Mouse (Mus musculus) limb, embryonic 12.5 days (tissue): ENCODE measurements around the gene Cd244a. TPM values are rescaled to one million over a fixed set of nuclear protein-coding genes. Genes with fewer than 3 reads are reported as not detected.

Experiments
- ATAC-seq: fragments of 200-750 bp; cut with Nextera tagmentation; 2 replicates; pipeline ENCODE4 v1.8.0; 2017; ENCODE audit warnings: low read depth, moderate TSS enrichment; ENCODE audit not compliant: insufficient number of reproducible peaks, insufficient read depth, low FRiP score, low TSS enrichment
- H3K27ac ChIP-seq: fragments of 300-500 bp; sonication (generic); 2 replicates; pipeline ENCODE4 v1.5.1; 2016; ENCODE audit warnings: mild to moderate bottlenecking, moderate library complexity
- H3K27me3 ChIP-seq: fragments of 300-500 bp; sonication (generic); 2 replicates; pipeline ENCODE4 v1.6.1; 2016; ENCODE audit warnings: mild to moderate bottlenecking, moderate library complexity
- H3K36me3 ChIP-seq: fragments of 300-500 bp; sonication (generic); 2 replicates; pipeline ENCODE4 v1.6.1; 2016; ENCODE audit warnings: mild to moderate bottlenecking, moderate library complexity
- H3K4me1 ChIP-seq: fragments of 300-500 bp; sonication (generic); replicated peaks from 2 replicates; pipeline ENCODE4 v1.6.1; 2016
- H3K4me2 ChIP-seq: fragments of 300-500 bp; sonication (generic); 2 replicates; pipeline ENCODE4 v1.6.1; 2016; ENCODE audit warnings: mild to moderate bottlenecking, moderate library complexity
- H3K4me3 ChIP-seq: fragments of 300-500 bp; sonication (generic); replicated peaks from 2 replicates; pipeline ENCODE4 v1.5.1; 2016; ENCODE audit warnings: mild to moderate bottlenecking
- H3K9ac ChIP-seq: fragments of 300-500 bp; sonication (generic); replicated peaks from 2 replicates; pipeline ENCODE4 v1.6.1; 2016; ENCODE audit warnings: mild to moderate bottlenecking, moderate library complexity
- H3K9me3 ChIP-seq: fragments of 300-500 bp; sonication (generic); 2 replicates; pipeline ENCODE4 v1.6.1; 2016; ENCODE audit warnings: mild to moderate bottlenecking, moderate library complexity
- WGBS: fragments of 180-500 bp; shearing (Covaris S2); methylation state at CpG from one replicate; pipeline ENCODE4 v1.1.7; 2016; 5-methylcytosine and 5-hydroxymethylcytosine counted together
- polyA plus RNA-seq: library from polyadenylated mRNA; unstranded; fragments of >200 nt; fragmentation: Nextera tagmentation; extraction: Ambion mirVana; gene quantifications from 2 replicates; pipeline ENCODE4 v1.2.1, GENCODE M21; 2016

Cd244a gene
- polyA plus RNA-seq, 1 experiment from 2014 or later, result 0.10 TPM

- no peak for ATAC-seq
- no peak overlapping the region for H3K9ac ChIP-seq
- no peaks in the 10 kb centered on the region for H3K36me3 ChIP-seq
- H3K4me1 ChIP-seq, result no peaks in the 10 kb centered on the region
- no peak overlapping the region for H3K27ac ChIP-seq
- H3K4me3 ChIP-seq, result no peak overlapping the region
- H3K27me3 ChIP-seq, result no peaks in the 10 kb centered on the region
- 88% methylated on average over 11 of the region's 11 CpGs for WGBS
- peaks cover 5% of the 10 kb centered on the region; the same call in 1 of the 2 replicates for H3K9me3 ChIP-seq
- H3K4me2 ChIP-seq, result no peak overlapping the region
Measured at GRCm38 (mm10) chr1:171553359-171554341, 5.3 kb upstream of the Cd244a start.

- Histone ChIP-seq H3K4me2 (no peak overlapping the region), H3K27ac (no peak overlapping the region), H3K27me3 (no peaks in the 10 kb centered on the region), H3K4me1 (no peaks in the 10 kb centered on the region), H3K36me3 (no peaks in the 10 kb centered on the region), H3K9ac (no peak overlapping the region), H3K9me3 (no peaks in the 10 kb centered on the region), H3K4me3 (no peak overlapping the region)
- ATAC-seq, result no peak
- WGBS, result 85% methylated on average over 2 of the region's 2 CpGs
Measured at GRCm38 (mm10) chr1:171556366-171556765, 2.6 kb upstream of the Cd244a start.

GRCm38 (mm10) chr1:171558407-171558806 lies 586 bp upstream of the Cd244a start:
- Histone ChIP-seq H3K4me2 (no peak overlapping the region), H3K4me1 (no peaks in the 10 kb centered on the region)

GRCm38 (mm10) chr1:171560262-171560661 lies 1.3 kb downstream of the Cd244a start:
- 72% methylated on average over 2 of the region's 2 CpGs for WGBS
- no peak for ATAC-seq

More at GRCm38 (mm10) chr1:171558407-171558806, 586 bp upstream of the Cd244a start:
- 69% methylated on average over 6 of the region's 6 CpGs for WGBS
- Histone ChIP-seq H3K9me3 (no peaks in the 10 kb centered on the region), H3K9ac (no peak overlapping the region), H3K27ac (no peak overlapping the region), H3K36me3 (no peaks in the 10 kb centered on the region), H3K27me3 (no peaks in the 10 kb centered on the region), H3K4me3 (no peak overlapping the region)
- no peak for ATAC-seq

GRCm38 (mm10) chr1:171561200-171561599 lies 2.2 kb downstream of the Cd244a start:
- WGBS, result 100% methylated on average over 1 of the region's 1 CpGs
- Histone ChIP-seq H3K36me3 (no peaks in the 10 kb centered on the region), H3K27ac (no peak overlapping the region), H3K9me3 (no peaks in the 10 kb centered on the region), H3K4me3 (no peak overlapping the region), H3K4me2 (no peak overlapping the region), H3K27me3 (no peaks in the 10 kb centered on the region), H3K4me1 (no peaks in the 10 kb centered on the region), H3K9ac (no peak overlapping the region)
- ATAC-seq, result no peak

More at GRCm38 (mm10) chr1:171560262-171560661, 1.3 kb downstream of the Cd244a start:
- Histone ChIP-seq H3K4me2 (no peak overlapping the region), H3K27ac (no peak overlapping the region), H3K9ac (no peak overlapping the region), H3K4me1 (no peaks in the 10 kb centered on the region), H3K9me3 (no peaks in the 10 kb centered on the region), H3K4me3 (no peak overlapping the region), H3K27me3 (no peaks in the 10 kb centered on the region), H3K36me3 (no peaks in the 10 kb centered on the region)

- Histone ChIP-seq H3K9ac (no peak overlapping the region), H3K4me2 (no peak overlapping the region), H3K27me3 (no peaks in the 10 kb centered on the region), H3K4me1 (no peaks in the 10 kb centered on the region), H3K4me3 (no peak overlapping the region), H3K9me3 (no peaks in the 10 kb centered on the region), H3K36me3 (no peaks in the 10 kb centered on the region), H3K27ac (no peak overlapping the region)
- no peak for ATAC-seq
- WGBS, result 68% methylated on average over 9 of the region's 11 CpGs
Measured at GRCm38 (mm10) chr1:171561639-171562225, 2.7 kb downstream of the Cd244a start.

GRCm38 (mm10) chr1:171563042-171563441 lies 4.0 kb downstream of the Cd244a start:
- ATAC-seq, result no peak
- H3K9ac ChIP-seq, result no peak overlapping the region

GRCm38 (mm10) chr1:171564247-171564646 lies 5.3 kb downstream of the Cd244a start:
- no peaks in the 10 kb centered on the region for H3K4me1 ChIP-seq
- 60% methylated on average over 3 of the region's 3 CpGs for WGBS
- no peak overlapping the region for H3K9ac ChIP-seq
- no peak overlapping the region for H3K4me3 ChIP-seq
- no peak overlapping the region for H3K4me2 ChIP-seq
- no peaks in the 10 kb centered on the region for H3K9me3 ChIP-seq
- no peaks in the 10 kb centered on the region; the same call in 1 of the 2 replicates for H3K27me3 ChIP-seq
- no peaks in the 10 kb centered on the region for H3K36me3 ChIP-seq
- H3K27ac ChIP-seq, result no peak overlapping the region
- no peak for ATAC-seq

More at GRCm38 (mm10) chr1:171563042-171563441, 4.0 kb downstream of the Cd244a start:
- H3K4me3 ChIP-seq, result no peak overlapping the region
- no peaks in the 10 kb centered on the region for H3K36me3 ChIP-seq
- no peak overlapping the region for H3K4me2 ChIP-seq
- H3K9me3 ChIP-seq, result no peaks in the 10 kb centered on the region
- H3K27ac ChIP-seq, result no peak overlapping the region
- H3K4me1 ChIP-seq, result no peaks in the 10 kb centered on the region
- no peaks in the 10 kb centered on the region for H3K27me3 ChIP-seq
- WGBS, result 72% methylated on average over 2 of the region's 2 CpGs

GRCm38 (mm10) chr1:171565888-171566287 lies 6.9 kb downstream of the Cd244a start:
- H3K4me1 ChIP-seq, result no peaks in the 10 kb centered on the region
- no peak overlapping the region for H3K4me2 ChIP-seq
- H3K4me3 ChIP-seq, result no peak overlapping the region
- 64% methylated on average over 4 of the region's 4 CpGs for WGBS
- no peak for ATAC-seq
- H3K9ac ChIP-seq, result no peak overlapping the region
- no peaks in the 10 kb centered on the region; the same call in 1 of the 2 replicates for H3K27me3 ChIP-seq
- H3K27ac ChIP-seq, result no peak overlapping the region
- H3K36me3 ChIP-seq, result no peaks in the 10 kb centered on the region
- H3K9me3 ChIP-seq, result no peaks in the 10 kb centered on the region

GRCm38 (mm10) chr1:171566777-171567176 lies 7.8 kb downstream of the Cd244a start:
- WGBS, result 23% methylated on average over 8 of the region's 8 CpGs
- Histone ChIP-seq H3K4me1 (no peaks in the 10 kb centered on the region), H3K4me3 (no peak overlapping the region), H3K4me2 (no peak overlapping the region), H3K36me3 (no peaks in the 10 kb centered on the region), H3K27ac (no peak overlapping the region), H3K9ac (no peak overlapping the region), H3K27me3 (no peaks in the 10 kb centered on the region; the same call in 1 of the 2 replicates), H3K9me3 (no peaks in the 10 kb centered on the region)
- ATAC-seq, result no peak

GRCm38 (mm10) chr1:171568436-171568835 lies 9.4 kb downstream of the Cd244a start:
- Histone ChIP-seq H3K4me3 (no peak overlapping the region), H3K9ac (no peak overlapping the region), H3K36me3 (no peaks in the 10 kb centered on the region), H3K27ac (no peak overlapping the region), H3K27me3 (no peaks in the 10 kb centered on the region; the same call in 1 of the 2 replicates), H3K4me2 (no peak overlapping the region), H3K4me1 (no peaks in the 10 kb centered on the region), H3K9me3 (no peaks in the 10 kb centered on the region)
- ATAC-seq, result no peak
- 58% methylated on average over 2 of the region's 2 CpGs for WGBS
